Mouse (Mus musculus) common myeloid progenitor, adult 5-6 weeks (primary cell): ENCODE measurements around the gene Ssbp1. TPM values are rescaled to one million over a fixed set of nuclear protein-coding genes. Genes with fewer than 3 reads are reported as not detected.

Source experiments
- ATAC-seq: replicated peaks from 2 replicates; pipeline ENCODE4 v1.8.0; 2016; ENCODE audit warnings: low read depth, mild to moderate bottlenecking, moderate TSS enrichment, inconsistent platforms; ENCODE audit not compliant: poor library complexity, severe bottlenecking
- total RNA-seq: library from RNA; stranded (forward); fragments of 200-1000, 187-1606 nt; gene quantifications from 2 replicates; pipeline ENCODE4 v1.2.3, GENCODE M21; 2017

Gene Ssbp1
- total RNA-seq: 133 and 134 TPM in 2 replicates

GRCm38 (mm10) chr6:40470916-40471719 is at the start of gene Ssbp1:
Ssbp1 (plus strand) TSS chr6:40471352.
- ATAC-seq: peak; percentile 98

GRCm38 (mm10) chr6:40423013-40423412 is 48.1 kb upstream of the Ssbp1 start:
- no peak for ATAC-seq

- ATAC-seq: peak; percentile 98
These were observed 47.4 kb upstream of the Ssbp1 start for GRCm38 (mm10) chr6:40423774-40424173.

- ATAC-seq: no peak
These were observed 43.7 kb upstream of the Ssbp1 start for GRCm38 (mm10) chr6:40427441-40427840.

GRCm38 (mm10) chr6:40428696-40429095 is 42.5 kb upstream of the Ssbp1 start:
- no peak for ATAC-seq

- no peak for ATAC-seq
These were observed 41.6 kb upstream of the Ssbp1 start for GRCm38 (mm10) chr6:40429521-40429931.

- peak; percentile 85 for ATAC-seq
These were observed 40.9 kb upstream of the Ssbp1 start for GRCm38 (mm10) chr6:40430251-40430650.

- ATAC-seq: no peak
These were observed 40.3 kb upstream of the Ssbp1 start for GRCm38 (mm10) chr6:40430878-40431277.

GRCm38 (mm10) chr6:40431356-40431755 is 39.8 kb upstream of the Ssbp1 start:
- ATAC-seq: no peak

- no peak for ATAC-seq
These were observed 39.3 kb upstream of the Ssbp1 start for GRCm38 (mm10) chr6:40431812-40432211.

- no peak for ATAC-seq
These were observed 38.5 kb upstream of the Ssbp1 start for GRCm38 (mm10) chr6:40432346-40433275.

GRCm38 (mm10) chr6:40434697-40435096 is 36.5 kb upstream of the Ssbp1 start:
- no peak for ATAC-seq

- peak; percentile 49 for ATAC-seq
These were observed 35.8 kb upstream of the Ssbp1 start for GRCm38 (mm10) chr6:40435151-40436046.

GRCm38 (mm10) chr6:40436047-40436483 is 35.1 kb upstream of the Ssbp1 start, which contains the start of gene E330009J07Rik:
E330009J07Rik (minus strand) TSS chr6:40436135.
- peak; percentile 80 for ATAC-seq

- no peak for ATAC-seq
These were observed 32.2 kb upstream of the Ssbp1 start, which contains the start of gene Wee2 for GRCm38 (mm10) chr6:40438936-40439335. Wee2 (plus strand) TSS chr6:40439088.

- ATAC-seq: 0 out of 2 replicates have a peak, but pooled peaks have one; percentile 15
These were observed 31.4 kb upstream of the Ssbp1 start for GRCm38 (mm10) chr6:40439731-40440130.

- no peak for ATAC-seq
These were observed 29.9 kb upstream of the Ssbp1 start for GRCm38 (mm10) chr6:40441276-40441675.

- ATAC-seq: no peak
These were observed 29.4 kb upstream of the Ssbp1 start for GRCm38 (mm10) chr6:40441755-40442154.

- ATAC-seq: peak; percentile 37
These were observed 27.7 kb upstream of the Ssbp1 start for GRCm38 (mm10) chr6:40443281-40443928.
